18 mouse cellular contexts compared by ENCODE assay signal in the genomic region with DNA sequence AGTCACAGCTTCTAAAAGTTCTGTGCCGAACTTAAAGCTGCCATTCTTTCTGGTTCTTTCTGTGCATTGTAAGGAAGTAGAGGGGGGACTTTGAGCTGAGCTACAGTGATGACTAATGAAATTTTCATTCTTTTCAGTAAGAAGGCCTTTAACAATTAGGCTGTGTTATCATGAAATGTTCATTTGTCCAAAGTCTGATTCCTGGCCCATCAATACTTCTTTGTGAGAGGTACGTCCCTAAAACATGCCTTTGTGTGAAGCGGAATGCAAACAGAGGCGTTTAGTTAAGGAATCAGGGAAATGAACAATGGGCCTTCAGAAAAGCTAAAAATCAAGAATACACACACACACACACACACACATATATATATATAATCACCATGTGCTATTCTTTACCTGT. TPM values are rescaled to one million over a fixed set of nuclear protein-coding genes. Genes with fewer than 3 reads are reported as not detected.
"Had no signal": no experiment of that assay in that cellular context is flagged by ENCODE, and none has a peak within 500 bp of the region (broad histone marks: within the 10 kb centered on the region; RNA-seq: fewer than 3 reads in every experiment).

No protein-coding gene starts in this region.

- H3K4me3 ChIP-seq: kidney, embryonic 15.5 days; left cerebral cortex, adult 2 months; limb, embryonic 15.5 days; liver, embryonic 12.5 days; midbrain, embryonic 10.5 days; midbrain, embryonic 15.5 days; neural tube, embryonic 12.5 days; stomach, embryonic 15.5 days had no signal

- H3K4me1 ChIP-seq: kidney, embryonic 15.5 days; limb, embryonic 15.5 days; liver, embryonic 12.5 days; midbrain, embryonic 10.5 days; midbrain, embryonic 15.5 days; neural tube, embryonic 12.5 days; stomach, embryonic 15.5 days had no signal

- H3K36me3 ChIP-seq: kidney, embryonic 15.5 days; limb, embryonic 15.5 days; liver, embryonic 12.5 days; midbrain, embryonic 10.5 days; midbrain, embryonic 15.5 days; neural tube, embryonic 12.5 days; stomach, embryonic 15.5 days had no signal

- H3K27ac ChIP-seq: kidney, embryonic 15.5 days; left cerebral cortex, adult 2 months; limb, embryonic 15.5 days; liver, embryonic 12.5 days; midbrain, embryonic 10.5 days; midbrain, embryonic 15.5 days; neural tube, embryonic 12.5 days; stomach, embryonic 15.5 days had no signal

- H3K27me3 ChIP-seq: kidney, embryonic 15.5 days; limb, embryonic 15.5 days; liver, embryonic 12.5 days; midbrain, embryonic 15.5 days; neural tube, embryonic 12.5 days; stomach, embryonic 15.5 days had no signal

- DNase-seq: kidney, adult 2 months; kidney, postnatal 14 days; lung, embryonic 14.5 days; lung, postnatal 10 days; lung, postnatal 4 days; thymus, postnatal 36 days had no signal

RNA-seq across cellular contexts. Expression of a gene that starts 31.0 kb away (rescaled TPM):
- total RNA-seq: monocyte, adult 5-6 weeks; neutrophil, adult 5-6 weeks had no signal
- polyA plus RNA-seq: inflammation-experienced regulatory T-cells, adult 6 months; spleen, adult 2 months had no signal
